ENCODE assay signal across 9 mouse cellular contexts in genomic region chr13:47224648-47225323, GRCm38 (mm10).
DNase-seq lines count a peak whose midpoint lies in the region; ATAC-seq lines count a peak whose summit lies in the region.
"Had no signal": no experiment of that assay in that cellular context is flagged by ENCODE, and none has a peak within 500 bp of the region (broad histone marks: within the 10 kb centered on the region; RNA-seq: fewer than 3 reads in every experiment).

No protein-coding gene starts in this region.

- peaks cover 12% of the 10 kb centered on the region for H3K4me1 ChIP-seq in heart, embryonic 11.5 days (ENCODE audit: control insufficient read depth, insufficient read depth, low read length)
- H3K4me1 ChIP-seq in heart, embryonic 14.5 days (ENCODE audit: control insufficient read depth in 2 of 2, insufficient read depth in 2 of 2, low read length in 2 of 2): peaks cover 11 to 18% of the 10 kb centered on the region in 2 experiments

- H3K36me3 ChIP-seq in heart, embryonic 11.5 days (ENCODE audit: control insufficient read depth, insufficient read depth, low read length): no peaks in the 10 kb centered on the region
- no peaks in the 10 kb centered on the region; the same call in 1 of the 2 replicates for H3K36me3 ChIP-seq in heart, embryonic 14.5 days (ENCODE audit: control insufficient read depth, insufficient read depth, low read length)

- no peak overlapping the region for H3K4me3 ChIP-seq in heart, embryonic 11.5 days (ENCODE audit: low read depth, low read length)
- H3K4me3 ChIP-seq in heart, embryonic 14.5 days (ENCODE audit: control insufficient read depth in 1 of 2, insufficient read depth in 1 of 2, low read depth in 1 of 2, low read length in 2 of 2): no peak overlapping the region

- no peak overlapping the region for H3K4me2 ChIP-seq in heart, embryonic 11.5 days
- no peak overlapping the region for H3K4me2 ChIP-seq in heart, embryonic 14.5 days (ENCODE audit: low read length)

- no peaks in the 10 kb centered on the region for H3K9me3 ChIP-seq in heart, embryonic 11.5 days (replicated peaks; ENCODE audit: control insufficient read depth, low read length)
- H3K9me3 ChIP-seq in heart, embryonic 14.5 days (ENCODE audit: control insufficient read depth, low read length): no peaks in the 10 kb centered on the region
- H3K9me3 ChIP-seq: G1E had no signal

- H3K9ac ChIP-seq in heart, embryonic 11.5 days (ENCODE audit: low read depth, low read length): no peak overlapping the region
- no peak overlapping the region for H3K9ac ChIP-seq in heart, embryonic 14.5 days (ENCODE audit: low read length)

- 28% methylated on average over 14 of the region's 14 CpGs for WGBS in heart, embryonic 11.5 days (ENCODE audit: insufficient replicate concordance)
- WGBS in heart, embryonic 14.5 days: 40% methylated on average over 14 of the region's 14 CpGs

- no peak overlapping the region for H3K27ac ChIP-seq in heart, embryonic 11.5 days (ENCODE audit: low read depth, low read length)
- H3K27ac ChIP-seq in heart, embryonic 14.5 days (replicated peaks in 1 of 2; ENCODE audit: control insufficient read depth in 1 of 2, insufficient read depth in 1 of 2, low read depth in 2 of 2, low read length in 2 of 2): no peak overlapping the region; a peak in 1 of 4 replicates

- no peak for ATAC-seq in heart, embryonic 11.5 days (replicated peaks; ENCODE audit: insufficient number of reproducible peaks, low FRiP score, low TSS enrichment)
- ATAC-seq in heart, embryonic 14.5 days (ENCODE audit: insufficient number of reproducible peaks, insufficient read depth, low FRiP score, low read depth): 0 out of 2 replicates have a peak, but pooled peaks have one; percentile 29
- ATAC-seq in activated CD4-positive, CD25-positive, alpha-beta regulatory T cell, adult 4 months: no peak
- no peak for ATAC-seq in CD4-positive, CD25-positive, alpha-beta regulatory T cell, adult 4 months

- no peaks in the 10 kb centered on the region for H3K27me3 ChIP-seq in heart, embryonic 11.5 days (ENCODE audit: control insufficient read depth, insufficient read depth, low read length)
- no peaks in the 10 kb centered on the region for H3K27me3 ChIP-seq in heart, embryonic 14.5 days (ENCODE audit: control insufficient read depth, insufficient read depth, low read length)

- DNase-seq in heart, adult 18-20 months: peak; percentile 48 to 63
- peak; percentile 66 for DNase-seq in R1 (ENCODE audit: low read depth, low spot score)
- DNase-seq in lung, postnatal 10 days: peak; percentile 74
- no peak for DNase-seq in gastrocnemius, postnatal 10 days
